Mouse (Mus musculus) heart, adult 9 months (tissue): ENCODE measurements around the gene Spink4.
"Not testable (repeated sequence)": the region's sequence is repeated elsewhere in the genome, so short reads cannot be mapped to it uniquely, and the experiment has no call there.

Experiments
- DNase-seq, 2 experiments: peaks; one replicate each; pipeline ENCODE4 v3.0.0; 2022; ENCODE audit warnings: low spot score in 2 of 2

The Spink4 gene

GRCm38 (mm10) chr4:40906298-40906697 is 13.6 kb upstream of the Spink4 start:
- DNase-seq: peak in 1 of 2 experiments; percentile 30

- DNase-seq: no peak
Observed at GRCm38 (mm10) chr4:40908261-40908969, 11.4 kb upstream of the Spink4 start.

GRCm38 (mm10) chr4:40914287-40914867 is 5.5 kb upstream of the Spink4 start:
- no peak for DNase-seq

DNA sequence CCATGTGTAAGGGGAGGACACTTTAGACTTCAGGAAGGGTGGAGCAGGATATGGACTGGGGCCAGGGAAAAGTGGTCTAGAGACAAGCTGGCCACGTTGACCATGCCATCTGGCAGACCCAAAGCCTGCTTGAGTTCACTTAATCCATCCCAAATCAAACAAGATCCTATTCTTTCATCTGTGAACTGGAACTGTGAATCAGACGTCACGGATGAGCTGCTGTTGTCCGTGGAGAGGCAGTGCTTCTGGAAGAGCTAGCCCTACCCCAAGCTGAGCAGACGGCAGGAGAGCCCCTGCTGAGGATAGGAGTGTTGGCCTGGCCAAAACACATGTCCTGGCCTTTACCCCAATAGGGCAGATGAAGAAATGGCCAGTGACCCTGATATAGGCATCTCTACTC is 3.9 kb upstream of the Spink4 start:
- no peak for DNase-seq

DNA sequence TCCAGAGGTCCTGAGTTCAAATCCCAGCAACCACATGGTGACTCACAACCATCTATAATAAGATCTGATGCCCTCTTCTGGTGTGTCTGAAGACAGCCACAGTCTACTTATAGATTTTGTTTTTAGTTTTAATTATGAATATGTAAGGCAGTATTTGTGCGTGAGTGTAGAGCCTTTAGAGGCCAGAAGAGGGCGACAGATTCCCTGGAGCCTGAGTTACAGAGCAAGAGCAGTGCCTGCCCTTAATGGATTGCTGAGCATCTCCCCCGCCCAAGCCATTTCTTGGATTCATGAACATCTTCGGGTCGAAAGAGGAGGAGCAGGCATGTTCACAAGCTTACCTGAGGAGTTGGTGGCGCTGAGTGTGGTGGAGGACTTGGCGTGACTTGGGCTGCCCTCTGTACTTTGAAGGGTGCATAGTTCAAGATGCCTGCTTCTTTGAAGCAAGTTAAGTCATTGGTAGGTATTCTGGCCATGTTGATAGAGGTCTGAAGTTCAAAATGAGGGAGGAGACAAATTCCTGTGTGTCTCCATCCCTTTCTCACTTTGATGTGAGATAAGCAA is 3.2 kb upstream of the Spink4 start:
- DNase-seq: no peak

- no peak for DNase-seq
Observed at GRCm38 (mm10) chr4:40920576-40920975, 724 bp downstream of the Spink4 start.

GRCm38 (mm10) chr4:40921288-40921687 is 1.4 kb downstream of the Spink4 start:
- DNase-seq: no peak

- DNase-seq: no peak
Observed at GRCm38 (mm10) chr4:40923087-40923651, 3.3 kb downstream of the Spink4 start.

GRCm38 (mm10) chr4:40925568-40925967 is 5.7 kb downstream of the Spink4 start:
- no peak for DNase-seq

DNA sequence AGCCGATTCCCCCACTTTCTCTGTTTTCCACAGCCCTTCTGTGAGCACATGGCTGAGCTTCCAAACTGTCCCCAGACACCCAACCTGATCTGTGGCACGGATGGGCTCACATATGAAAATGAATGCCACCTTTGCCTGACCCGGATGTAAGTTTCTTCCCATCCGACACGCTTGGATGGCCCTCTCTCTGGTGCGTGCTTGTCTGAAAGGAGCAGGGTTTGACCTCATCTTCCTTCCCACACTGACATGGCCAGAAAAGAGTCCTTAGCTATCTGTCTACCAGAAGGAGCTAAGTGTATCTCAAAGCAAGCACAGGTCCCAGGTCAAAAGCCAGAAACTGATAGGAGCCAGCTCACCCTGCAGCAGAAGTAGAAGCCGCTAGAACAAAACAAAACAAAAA is 9.2 kb downstream of the Spink4 start:
- no peak for DNase-seq

GRCm38 (mm10) chr4:40933694-40934093 is 13.8 kb downstream of the Spink4 start:
- DNase-seq: no peak

- DNase-seq: not testable (repeated sequence)
Observed at GRCm38 (mm10) chr4:40934369-40934768, 14.5 kb downstream of the Spink4 start.

DNA sequence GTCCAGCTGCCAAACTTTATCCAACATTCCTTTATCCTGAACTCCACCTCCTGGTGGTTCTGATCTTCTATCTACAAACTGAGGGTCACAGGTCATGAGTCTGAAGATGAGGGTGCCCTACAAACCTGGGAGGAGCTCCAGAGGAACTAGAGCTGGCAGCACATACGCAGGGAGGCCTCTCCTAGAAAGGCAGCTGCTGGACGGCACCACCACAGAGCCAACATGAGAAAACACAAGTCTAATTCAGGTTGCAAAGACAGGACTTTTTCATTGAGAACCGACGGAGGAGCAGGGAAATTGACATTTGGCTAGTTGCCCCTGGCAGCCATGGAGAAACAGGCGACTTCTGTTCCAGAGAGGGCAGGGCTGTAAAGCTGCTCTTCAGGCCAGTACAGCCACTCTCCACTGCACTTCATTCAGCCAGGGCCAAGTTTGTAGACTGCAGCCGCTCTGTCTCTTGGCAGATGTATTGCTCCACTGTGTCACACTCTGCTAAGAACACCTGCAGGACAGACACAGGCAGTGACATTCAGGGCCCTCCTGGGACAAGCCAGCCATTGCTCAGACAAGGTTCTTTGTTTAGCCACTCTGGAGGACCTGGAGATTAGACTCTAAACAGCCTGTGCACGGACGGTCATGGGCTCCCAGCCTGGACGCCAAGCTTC is 16.5 kb downstream of the Spink4 start:
- DNase-seq: peak; percentile 74 to 80

GRCm38 (mm10) chr4:40938793-40939192 is 18.9 kb downstream of the Spink4 start:
- DNase-seq: no peak

GRCm38 (mm10) chr4:40943651-40944050 is 23.8 kb downstream of the Spink4 start:
- no peak for DNase-seq

GRCm38 (mm10) chr4:40946516-40947121 is 26.8 kb downstream of the Spink4 start:
- DNase-seq: no peak

GRCm38 (mm10) chr4:40947565-40948159 is 27.8 kb downstream of the Spink4 start:
- no peak for DNase-seq

DNA sequence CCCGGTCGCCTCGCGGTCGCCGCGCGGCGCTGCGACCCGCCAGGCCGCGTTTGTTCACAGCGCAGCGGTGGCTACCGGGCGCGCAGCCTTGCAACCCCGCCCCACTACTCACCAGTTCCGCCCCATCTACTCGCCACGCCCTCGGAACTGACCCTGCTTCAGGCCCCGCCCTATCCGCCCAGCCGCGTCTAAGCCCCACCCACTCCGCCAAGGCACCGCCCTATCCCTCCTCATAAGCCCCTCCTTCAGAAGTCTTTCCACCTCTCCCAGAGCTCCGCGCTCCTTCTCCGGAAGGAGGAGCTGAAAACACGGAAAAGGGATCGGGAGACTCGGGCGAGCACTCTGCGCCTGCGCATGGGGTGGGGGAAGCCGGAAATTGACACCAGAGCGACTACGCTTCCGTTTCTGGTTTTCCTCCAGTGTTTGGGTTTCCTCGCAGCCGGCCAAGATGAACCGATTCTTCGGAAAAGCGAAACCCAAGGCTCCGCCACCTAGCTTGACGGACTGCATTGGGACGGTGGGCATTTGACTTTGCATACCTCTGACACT is 28.4 kb downstream of the Spink4 start, which contains the start of the genes Bag1 and Chmp5:
Gene Bag1, minus strand, starts transcription at position 135 of the 549 bp plus-strand sequence.
Gene Chmp5, plus strand, starts transcription at position 248 of the 549 bp plus-strand sequence.
- peak; percentile 99 to 100 for DNase-seq

DNA sequence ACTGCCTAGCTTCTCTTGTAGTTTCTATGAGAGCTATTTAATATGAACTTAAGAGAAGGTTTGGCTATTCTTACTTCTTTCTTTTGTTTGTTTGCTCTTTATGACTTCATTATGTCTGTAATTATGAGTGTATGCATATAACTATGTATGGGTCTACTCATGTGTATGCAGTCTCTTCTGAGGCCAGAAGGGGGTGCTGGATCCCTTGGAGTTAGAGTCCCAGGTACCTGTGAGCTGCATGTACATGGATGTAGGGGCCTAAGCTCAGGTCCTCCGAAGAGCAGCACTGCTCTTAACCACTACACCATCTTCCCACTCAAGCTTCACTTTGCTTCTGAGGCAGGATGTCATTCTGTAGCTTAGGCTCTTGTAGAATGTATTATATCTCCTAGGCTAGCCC is 33.7 kb downstream of the Spink4 start:
- no peak for DNase-seq

DNA sequence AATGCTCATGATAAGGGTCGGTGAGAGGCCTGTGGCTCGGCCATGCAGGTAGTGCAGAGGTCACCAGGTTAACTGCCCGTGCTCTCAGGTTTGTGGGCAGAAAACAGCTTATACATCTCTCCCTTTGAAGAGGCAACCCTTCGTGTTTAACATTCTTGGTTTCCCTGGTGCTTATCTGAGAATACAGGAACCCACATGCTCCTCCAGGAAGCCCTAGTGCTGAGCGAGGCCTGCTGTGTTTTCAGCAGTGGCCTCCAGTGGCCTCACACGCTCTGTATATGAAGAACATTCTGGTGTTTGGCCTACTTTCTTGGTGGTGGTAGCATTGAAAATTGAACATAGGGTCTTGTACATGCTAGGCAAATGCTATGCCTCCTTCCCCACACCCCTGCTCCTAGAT is 36.1 kb downstream of the Spink4 start:
- no peak for DNase-seq

- no peak for DNase-seq
Observed at GRCm38 (mm10) chr4:40963536-40963935, 43.7 kb downstream of the Spink4 start.
